Mouse (Mus musculus) urinary bladder, postnatal 36 days (tissue): ENCODE measurements around the gene Olfr520.
"Not testable (repeated sequence)": the region's sequence is repeated elsewhere in the genome, so short reads cannot be mapped to it uniquely, and the experiment has no call there.

Source experiments
- DNase-seq, 2 experiments: peaks; one replicate each; pipeline ENCODE4 v3.0.0; 2022; ENCODE audit warnings: low spot score in 2 of 2, mixed read lengths in 1 of 2

Olfr520 gene

DNA sequence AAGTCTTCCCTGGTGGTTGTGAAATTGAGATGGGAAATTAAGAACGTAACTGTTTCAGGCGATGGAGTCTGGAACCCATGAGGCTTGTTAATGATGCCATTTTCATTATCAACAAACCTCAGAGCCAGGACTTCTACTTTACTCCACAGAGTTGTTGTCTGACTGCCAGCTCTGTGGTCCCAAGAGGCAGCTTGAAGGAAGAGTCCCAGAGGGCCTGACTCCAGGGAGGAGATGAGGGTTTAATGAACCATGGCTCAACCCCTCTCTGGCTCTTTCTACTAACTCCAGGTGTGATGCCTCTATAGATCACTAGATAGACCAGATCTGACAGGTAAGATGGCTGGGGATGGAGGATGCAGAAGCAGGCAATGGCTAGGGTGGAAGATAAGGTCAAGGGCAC lies at the start of gene Olfr520:
Gene Olfr520 (plus strand): TSS at position 301 of the 400 bp plus-strand sequence.
- DNase-seq: no peak

DNA sequence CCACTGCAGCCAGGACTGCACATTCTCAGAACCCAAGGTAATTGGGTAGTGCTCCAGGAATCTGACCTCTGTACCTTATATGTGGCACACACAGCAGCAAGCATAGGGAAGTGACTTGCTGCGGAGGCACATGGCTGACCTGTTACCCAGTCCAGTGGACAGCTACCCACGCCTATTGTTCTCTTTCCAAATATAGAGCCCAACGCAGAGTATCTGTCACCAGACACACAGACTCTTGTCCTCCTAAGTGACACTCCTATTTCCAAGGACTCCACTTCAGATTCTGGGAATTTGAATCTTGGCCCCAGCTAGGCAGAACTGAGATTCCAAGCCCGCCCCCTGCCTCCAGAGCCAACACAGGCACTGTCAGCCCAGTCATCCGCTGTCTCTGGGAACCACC lies 49.3 kb upstream of the Olfr520 start:
- DNase-seq: no peak

DNA sequence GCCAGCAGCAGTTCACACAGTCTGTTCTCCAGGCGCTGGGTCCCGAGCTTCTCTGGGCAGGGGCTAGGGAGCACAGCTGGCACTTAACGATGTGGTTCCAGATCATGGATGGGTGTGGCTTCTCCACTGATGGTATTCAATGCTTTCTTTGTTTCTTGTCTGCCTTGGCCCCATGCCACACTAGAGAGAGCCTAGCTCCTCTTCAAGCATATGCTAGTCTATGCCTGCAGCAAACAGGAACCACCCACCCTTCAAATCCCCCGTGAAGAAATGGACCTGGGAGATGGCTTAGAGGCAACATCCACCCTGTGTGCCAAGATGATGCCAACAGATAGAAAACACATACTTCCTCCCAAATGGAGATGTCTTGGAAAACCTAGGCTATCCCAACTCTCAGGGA lies 46.0 kb upstream of the Olfr520 start:
- DNase-seq: no peak

DNA sequence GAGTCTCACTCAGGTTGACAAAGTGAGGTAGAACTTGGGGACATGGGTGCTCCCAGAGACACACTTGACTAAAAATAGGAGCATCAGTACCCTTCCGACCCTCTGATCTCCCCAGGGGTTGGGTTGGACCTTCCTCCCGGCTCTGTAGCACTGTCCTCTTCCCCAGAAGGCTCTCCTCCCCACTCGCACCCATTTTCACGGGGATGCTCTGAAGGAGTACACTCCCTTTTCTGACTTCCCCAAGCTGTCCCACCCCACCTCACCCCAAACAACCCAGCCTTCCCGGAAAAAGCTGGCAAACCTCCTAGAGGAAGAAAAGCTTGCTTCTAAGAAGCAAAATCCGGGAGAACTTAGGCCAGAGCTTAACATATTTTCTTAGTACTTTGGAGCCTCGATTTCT lies 39.3 kb upstream of the Olfr520 start:
- no peak for DNase-seq

DNA sequence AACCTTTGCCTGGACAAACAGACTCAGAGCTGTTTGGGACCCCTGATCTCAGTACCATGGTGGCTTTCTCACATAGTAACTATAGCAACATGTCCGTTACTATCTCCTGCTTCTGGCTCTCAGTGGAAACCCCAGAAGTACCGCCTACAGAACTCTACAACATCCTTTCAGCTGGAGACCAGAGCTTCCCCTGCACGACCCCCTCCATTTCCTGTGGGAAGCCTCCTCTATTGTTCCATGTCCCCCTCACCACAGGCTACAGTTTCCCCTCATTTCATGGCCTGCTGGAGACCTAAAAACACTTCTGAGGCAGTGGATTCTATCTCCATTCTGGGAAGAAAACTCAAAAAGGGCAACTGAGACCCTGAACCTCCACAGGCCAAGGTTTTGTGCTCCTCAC lies 37.7 kb upstream of the Olfr520 start:
- DNase-seq: no peak

DNA sequence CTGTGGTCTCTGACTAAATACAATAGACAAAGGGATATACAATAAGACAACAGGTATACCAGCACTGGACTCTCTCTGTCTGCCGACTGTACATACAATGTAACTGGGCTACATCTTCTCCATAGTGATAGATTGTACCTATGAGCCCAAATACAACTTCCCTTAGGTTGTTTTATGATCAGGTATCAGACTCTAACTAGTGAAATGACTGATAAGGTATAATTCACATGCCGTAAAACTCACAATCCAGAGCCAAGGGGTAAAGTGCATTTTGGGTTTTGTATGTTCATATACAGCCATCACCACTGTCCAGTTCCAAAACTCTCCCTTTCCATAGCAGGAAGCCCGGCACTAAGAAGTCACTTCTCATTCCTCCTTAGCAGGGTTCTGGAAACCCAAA lies 36.7 kb upstream of the Olfr520 start:
- no peak for DNase-seq

DNA sequence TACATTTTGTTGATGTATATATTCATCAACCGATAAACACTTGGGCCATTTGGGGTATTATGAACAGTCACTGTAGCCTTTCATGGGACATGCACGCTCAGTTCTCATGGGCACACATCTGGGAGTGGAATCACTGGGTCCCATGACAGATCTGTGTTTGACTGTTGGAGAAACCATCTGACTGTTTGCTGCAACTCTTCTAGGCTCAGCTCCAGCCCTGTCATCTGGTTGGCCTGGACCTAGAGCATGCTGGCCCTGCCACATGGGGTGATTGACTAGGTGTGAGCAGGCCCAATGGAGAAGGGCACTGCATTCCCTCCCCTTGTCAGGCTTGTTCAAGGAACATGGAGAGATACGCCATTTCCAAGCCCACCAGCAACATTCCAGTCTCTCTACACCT lies 36.1 kb upstream of the Olfr520 start:
- no peak for DNase-seq

DNA sequence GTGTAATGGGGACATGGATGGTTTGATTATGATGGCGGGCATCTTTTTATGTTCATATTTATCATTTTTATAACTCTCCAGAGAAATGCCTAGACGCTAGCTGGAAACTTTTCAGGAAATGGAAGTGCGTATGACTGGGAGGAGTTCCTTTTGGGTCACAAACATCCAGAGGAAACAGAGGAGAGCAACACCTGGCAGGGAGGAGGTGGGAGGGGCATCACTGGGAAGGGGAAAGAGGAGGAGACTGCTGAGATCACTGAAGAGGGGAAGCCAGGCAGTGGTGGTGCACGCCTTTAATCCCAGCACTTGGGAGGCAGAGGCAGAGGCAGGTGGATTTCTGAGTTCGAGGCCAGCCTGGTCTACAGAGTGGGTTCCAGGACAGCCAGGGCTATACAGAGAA lies 35.6 kb upstream of the Olfr520 start:
- DNase-seq: not testable (repeated sequence)

DNA sequence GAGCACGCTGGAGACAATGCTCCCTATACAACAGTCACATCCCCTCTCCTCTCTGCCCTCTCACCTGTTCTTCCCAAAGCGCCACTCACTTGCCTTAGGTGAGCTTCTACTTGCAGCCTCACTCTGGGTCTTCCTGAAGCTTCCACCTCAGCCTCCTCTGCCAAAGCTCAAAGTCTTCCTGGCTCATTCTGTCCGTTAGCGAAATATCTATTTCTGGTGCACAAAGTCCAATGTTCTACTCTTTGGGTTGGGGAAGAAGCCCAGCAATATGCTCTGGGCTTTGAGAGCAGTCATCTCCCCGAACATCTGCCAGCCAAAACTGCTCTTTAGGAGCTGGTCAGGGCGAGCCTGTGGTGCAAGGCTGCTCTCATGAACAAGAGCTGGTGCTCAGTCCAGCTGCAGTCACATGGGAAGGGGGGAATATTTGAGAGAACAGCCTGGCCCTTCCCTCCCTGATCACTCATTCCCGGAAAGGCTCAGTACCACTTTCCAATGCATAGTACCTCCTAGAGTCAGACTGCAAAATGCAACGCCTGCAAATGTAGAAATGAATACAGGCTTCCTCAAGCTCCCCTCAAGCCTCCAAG lies 34.5 kb upstream of the Olfr520 start:
- DNase-seq: no peak

DNA sequence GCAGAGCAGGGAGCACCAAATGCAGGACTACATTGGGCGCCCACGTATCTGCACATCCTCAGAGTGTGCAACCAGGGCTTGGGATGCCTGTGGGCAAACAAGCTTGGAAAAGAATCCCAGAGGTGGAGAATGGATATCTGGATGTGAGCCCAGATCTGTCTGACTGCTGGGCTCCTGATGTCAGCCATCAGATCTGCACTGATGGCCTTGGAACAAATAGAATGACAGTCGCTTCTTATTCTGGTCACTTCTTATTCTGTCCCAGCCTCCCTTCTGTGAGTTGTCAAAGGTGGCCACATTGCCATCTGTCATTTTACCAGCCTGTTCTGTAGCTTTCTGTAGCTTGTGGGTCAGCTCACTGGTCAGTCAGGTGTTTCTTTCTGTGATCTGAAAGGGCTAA lies 31.5 kb upstream of the Olfr520 start:
- no peak for DNase-seq

DNA sequence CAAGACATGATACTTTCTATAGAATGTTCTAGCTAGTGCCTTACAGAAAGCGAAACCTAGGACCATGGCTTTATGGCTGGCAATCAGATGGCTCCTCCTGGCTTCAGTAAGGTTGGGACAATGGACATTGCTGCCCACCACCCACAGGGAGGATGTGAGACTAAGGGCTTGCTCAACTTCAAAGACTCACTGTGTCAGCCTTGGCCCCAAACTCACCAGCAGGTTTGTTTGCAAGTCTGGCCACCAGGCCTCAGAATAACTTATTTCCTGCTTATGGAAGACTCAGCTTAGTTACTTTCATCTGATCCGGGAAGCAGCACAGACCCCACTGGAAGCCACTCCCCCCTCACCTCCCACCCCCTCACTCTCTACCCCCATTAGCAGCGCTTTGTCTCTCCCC lies 31.0 kb upstream of the Olfr520 start:
- DNase-seq: no peak

DNA sequence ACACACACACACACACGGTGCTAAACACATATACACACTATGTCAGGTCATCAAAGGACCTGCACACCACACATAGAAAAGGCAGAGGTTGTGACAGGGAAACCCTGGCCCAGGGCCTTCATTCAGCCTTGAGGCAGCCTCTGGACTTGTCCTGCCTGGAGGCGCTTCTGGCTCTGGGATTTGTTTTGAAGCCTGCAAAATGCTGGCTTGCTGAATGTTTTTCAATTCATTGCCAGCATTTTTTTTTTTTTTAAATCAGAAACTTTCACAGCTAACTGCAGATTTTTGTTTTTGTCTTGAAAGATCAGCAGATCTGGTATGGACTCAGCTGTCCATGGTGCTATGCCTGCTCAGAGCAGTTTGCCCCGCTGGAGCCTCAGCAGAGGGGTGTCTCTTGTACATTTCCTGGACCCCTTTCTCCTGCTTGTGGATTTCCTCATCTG lies 30.3 kb upstream of the Olfr520 start:
- DNase-seq: no peak

DNA sequence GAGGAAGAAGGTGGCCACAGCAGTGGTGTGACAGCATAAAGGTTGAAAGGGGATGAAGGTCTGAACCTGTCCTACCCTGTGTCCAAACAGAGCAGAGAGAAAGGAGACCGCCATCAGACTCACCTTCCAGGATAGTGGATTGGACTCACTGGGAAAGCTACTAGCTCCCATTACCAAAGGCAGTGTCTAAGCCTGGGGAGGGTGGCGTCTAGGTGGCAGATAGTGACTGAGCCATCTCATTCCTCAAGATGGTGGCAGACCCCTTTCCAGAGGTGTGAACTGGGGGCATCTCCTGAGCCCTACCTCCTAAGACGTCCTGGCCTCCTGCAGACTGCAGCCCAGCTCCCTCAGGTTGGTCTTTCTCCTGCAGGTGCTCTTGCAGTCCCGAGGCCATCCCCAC lies 29.4 kb upstream of the Olfr520 start:
- no peak for DNase-seq

DNA sequence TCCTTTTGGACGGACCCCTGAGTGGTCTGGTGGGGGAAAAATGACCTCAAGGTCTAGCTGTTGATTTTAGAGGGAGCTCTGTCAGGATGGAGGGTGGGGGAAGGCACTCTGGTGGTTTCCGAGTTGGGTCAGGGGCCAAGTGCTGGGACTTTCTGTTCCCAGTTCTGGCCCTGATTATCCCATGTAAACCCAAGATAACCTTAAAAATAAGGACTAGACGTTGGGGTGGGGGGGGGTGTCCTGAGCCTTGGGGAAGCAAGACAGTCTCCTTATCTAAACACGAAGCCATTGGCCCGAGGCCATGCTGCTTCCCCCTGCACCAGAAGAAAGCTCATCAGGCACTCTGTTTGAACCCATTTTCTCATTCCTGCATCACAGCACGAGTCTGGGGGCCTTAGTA lies 27.9 kb upstream of the Olfr520 start:
- DNase-seq: no peak

DNA sequence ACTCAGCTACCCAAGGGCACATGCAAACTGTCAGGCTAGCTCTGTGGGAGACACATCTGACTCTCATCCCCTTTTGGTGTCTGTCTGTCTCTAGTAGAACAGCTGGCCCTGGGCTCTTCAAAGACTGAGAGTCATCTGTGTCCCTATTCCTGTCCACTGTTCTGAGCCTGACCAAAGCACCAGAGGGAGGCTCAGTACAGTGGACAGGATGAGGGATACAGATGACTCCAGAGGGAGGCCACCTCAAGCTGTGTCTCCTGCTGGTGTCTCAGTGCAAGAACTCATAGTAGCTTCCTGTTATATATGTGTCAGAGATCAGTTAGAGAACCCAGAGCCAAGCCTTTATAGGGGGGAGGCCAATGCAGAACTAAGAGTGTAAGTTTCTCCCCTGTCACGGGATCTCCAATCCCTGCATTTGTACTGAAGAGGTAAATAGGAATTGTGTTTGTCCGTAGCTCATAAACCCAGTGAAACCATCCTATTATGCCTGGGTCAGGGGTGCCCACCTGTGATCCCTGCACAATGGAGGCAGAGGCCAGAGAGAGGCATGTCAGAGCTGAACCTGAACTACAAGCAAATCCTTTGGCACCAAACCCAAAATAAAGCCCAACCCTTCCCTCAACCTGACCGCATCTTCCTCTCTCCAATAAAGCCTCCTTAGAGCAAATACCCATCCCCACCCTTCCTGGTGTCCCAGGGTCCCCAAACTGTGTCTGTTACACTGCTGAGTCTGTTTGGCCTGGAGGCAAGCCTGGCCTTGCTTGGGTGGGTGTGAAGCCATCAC lies 25.1 kb upstream of the Olfr520 start:
- no peak for DNase-seq

DNA sequence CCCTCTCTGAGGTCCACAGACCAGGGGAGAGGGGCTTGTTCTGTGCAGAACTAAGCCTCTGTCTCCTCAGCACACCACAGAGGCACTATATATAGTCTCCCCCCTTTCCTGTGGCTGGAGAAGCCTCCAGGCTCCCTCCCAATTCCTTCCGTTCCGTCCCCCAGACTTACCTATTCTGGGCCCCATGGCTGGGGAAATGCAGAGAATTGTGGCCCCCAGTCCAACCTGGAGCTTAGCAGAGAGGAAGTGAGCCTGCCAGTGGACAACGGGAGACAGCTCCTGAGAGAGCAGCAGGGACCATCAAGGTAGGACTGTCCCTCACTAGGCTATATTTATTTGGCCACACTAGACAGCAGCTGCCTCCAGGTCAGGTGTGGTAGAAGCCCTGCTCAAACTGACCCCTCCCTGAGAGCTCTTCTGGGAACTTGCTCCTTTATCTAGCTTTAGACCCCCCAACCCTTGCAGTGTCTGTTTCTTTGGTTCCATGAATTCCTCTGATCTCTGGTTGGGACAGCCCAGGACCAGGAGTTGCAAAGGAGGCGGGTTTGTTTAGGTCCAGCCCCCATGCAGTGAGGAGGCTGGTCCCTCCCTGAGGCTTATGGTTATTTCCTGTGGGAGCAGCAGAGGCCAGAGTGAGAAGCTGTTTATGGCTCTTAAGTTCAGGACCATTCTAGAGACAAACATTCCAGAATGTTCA lies 23.6 kb upstream of the Olfr520 start:
- DNase-seq: no peak

DNA sequence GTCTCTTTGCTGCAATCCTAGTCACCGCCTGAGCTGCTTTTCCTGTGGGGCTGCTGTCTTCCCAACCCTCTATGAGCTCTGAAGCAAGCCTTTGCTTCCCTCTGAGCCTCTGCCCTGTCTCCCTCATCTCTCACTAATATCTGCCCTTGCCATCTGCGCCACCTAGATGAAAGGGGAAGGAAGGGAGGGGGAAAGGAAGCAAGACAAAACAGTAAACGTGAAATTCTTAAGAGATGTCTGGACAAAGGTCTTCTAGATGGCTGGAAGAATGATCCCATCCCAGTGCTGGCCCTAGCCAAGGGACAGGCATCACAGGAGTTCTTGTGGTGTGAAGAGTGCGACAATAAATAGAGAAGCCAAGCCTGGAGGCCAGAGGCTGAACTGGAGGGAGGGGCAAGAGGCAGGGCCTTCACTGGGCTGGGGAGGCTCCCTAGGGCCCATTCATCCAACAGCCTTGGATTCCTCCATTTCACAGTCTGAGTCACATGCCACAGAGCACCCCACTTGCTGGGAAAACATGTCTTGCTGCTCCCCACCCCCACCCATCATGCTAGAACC lies 23.0 kb upstream of the Olfr520 start:
- peak in 1 of 2 experiments; percentile 26 for DNase-seq

DNA sequence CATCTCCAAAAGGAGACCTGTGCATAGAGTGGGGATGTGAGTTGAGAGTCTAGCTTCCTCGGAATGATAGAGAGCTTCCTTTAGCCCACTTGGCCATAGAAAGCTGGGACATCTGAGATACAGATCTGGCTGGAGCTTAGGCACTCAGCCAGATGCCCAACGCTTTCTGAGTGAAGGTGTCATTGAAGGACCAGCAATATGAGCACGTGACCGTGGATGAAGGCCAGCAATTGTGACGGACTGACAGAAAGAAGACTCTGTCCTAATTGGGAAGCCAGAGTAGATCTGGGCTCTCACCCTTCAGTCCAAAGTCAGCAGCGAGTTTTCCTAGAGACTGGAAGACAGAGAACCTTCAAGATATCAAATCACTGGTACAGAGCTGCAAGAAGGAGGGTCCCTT lies 22.4 kb upstream of the Olfr520 start:
- no peak for DNase-seq

DNA sequence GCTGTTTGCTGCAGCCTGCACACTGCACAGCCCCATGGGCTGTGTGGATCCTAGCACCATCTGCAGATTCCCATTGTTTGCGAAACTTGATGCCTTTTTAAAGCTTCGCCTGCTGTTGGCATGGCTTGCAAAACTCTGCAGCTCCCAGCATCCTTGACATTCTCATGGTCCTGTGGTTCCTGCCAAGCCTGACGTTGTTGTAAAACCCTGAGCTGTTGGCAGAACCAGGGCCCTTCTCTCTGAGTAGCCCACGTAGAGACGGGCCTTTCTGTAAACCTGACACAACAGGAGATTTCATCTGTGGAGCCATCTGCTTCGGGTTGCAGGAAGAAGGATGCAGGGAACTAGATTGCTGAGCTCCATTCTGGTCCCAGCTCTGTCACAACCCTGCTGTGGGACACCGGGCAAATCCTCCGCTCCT lies 21.8 kb upstream of the Olfr520 start:
- DNase-seq: no peak

DNA sequence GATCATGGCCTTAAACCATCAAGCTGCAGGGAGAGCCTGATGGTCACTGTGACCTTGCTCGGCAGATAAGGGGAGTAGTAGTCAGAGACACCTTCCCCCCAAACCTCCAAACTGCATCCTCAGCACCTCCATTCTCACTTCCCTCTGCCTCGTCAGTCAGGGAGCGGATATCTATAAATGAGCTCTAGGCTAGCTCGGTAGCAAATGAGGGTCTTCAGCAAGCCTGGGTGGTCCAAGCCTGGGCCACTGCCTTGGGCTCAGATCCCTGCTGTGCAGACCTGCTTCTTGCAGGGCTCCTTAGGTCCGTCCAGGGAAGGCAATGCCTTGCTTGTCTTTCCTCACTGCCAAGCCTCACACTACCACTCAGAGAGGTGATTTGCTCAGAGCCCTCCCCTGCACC lies 21.3 kb upstream of the Olfr520 start:
- no peak for DNase-seq

DNA sequence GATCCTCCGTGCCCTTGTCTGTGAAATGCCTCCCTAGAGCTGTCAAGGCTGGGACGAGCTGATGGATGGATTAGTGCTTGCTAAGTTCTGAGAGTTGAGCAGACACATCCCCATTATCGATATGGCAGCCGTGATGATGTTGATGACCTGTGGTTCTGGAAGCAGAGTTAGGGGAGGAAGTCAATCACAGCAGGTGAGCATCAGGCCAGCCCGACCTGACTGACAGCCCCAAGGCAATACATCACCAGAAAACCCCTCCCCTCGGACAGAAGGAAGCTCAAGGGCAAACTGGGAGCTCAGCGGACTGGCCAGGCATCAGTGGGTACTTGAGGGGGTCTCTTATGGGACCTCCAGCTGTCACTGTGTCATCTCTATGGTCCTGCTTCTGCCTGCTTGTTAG lies 20.1 kb upstream of the Olfr520 start:
- DNase-seq: no peak

DNA sequence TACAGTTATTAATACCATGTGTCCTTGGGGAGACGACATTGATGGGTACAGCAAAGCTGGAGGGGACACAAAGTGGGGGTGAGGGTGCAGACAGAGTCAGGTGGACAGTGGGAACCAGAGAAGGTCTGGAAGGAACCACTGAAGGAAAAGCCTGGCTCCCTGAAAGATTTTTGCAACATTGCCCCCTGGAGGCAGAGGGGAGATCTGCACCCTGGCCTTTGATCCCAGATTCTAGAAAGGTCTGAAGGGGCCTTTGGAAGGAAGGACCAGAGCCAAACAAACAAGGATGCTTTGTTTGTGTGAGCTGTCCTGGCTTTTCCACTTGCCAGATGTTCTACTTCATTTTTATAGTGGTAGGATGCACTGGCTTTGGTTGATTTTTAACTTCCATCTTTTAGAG lies 19.6 kb upstream of the Olfr520 start:
- peak; percentile 53 to 58 for DNase-seq

DNA sequence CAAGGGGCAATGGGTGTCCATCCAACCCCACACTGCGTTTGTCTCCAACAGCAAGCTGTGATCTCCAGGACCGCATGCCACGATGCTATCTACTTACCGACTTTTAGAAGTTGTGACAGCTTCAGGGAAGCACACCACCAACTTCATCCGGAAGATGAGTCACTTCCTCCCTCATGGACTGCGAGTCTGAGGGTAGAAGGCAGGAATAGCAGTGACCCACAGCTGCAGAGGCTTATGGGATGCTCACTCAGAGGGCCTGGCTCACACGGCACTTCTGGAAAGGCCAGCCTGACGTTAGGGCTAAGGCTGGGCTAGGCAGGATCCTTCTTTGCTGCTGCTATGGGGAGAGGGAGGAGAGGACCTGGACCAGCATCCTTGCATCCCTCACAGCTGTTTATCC lies 18.9 kb upstream of the Olfr520 start, which contains the start of gene Slco2b1:
Gene Slco2b1 (minus strand): TSS at position 175 of the 400 bp plus-strand sequence.
- DNase-seq: no peak
